Mouse (Mus musculus) cortical plate, adult 2 months (tissue): ENCODE data around the gene Tcp10a.
"Not testable (repeated sequence)": the region's sequence is repeated elsewhere in the genome, so short reads cannot be mapped to it uniquely, and the experiment has no call there.

Experiments used
- CTCF ChIP-seq: fragments of 200-500 bp; IDR thresholded peaks from 2 replicates; pipeline ENCODE4 v1.5.1; 2011; ENCODE audit warnings: mild to moderate bottlenecking, control low read depth, low read length; ENCODE audit not compliant: insufficient read depth; ENCODE audit errors: extremely low read depth
- POLR2A ChIP-seq: fragments of 200-500 bp; IDR thresholded peaks from 2 replicates; pipeline ENCODE4 v1.6.1; 2011; ENCODE audit warnings: mild to moderate bottlenecking, low read length, control low read depth; ENCODE audit not compliant: insufficient read depth; ENCODE audit errors: extremely low read depth

DNA sequence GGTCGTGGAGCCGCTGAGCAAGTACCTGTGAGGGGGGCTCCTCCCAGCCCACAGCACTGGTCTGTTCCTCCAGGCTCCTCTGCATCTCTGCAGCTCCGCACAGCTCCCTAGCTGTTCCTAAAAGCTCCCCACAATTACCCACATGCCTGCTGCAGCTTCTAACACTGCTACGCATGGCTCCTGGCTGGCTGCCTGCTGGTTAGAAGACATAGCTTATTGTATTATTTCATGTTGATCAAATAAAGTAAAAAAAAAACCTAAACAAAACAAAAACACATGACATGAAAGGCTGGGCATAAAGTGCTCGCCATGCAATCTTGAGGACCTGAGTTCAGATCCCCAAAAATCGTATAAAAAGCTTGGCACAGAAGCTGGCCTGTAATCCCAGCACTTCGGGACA, 65.5 kb downstream of the Tcp10a start:
- not testable (repeated sequence) for TF ChIP-seq POLR2A, CTCF
